Mouse (Mus musculus) G1E (cell line): ENCODE results near the gene Macrod2. TPM values are rescaled to one million over a fixed set of nuclear protein-coding genes. Genes with fewer than 3 reads are reported as not detected.
"Not testable (repeated sequence)": the region's sequence is repeated elsewhere in the genome, so short reads cannot be mapped to it uniquely, and the experiment has no call there.

ENCODE experiments used
- ATAC-seq: 2 replicates; pipeline ENCODE4 v1.8.0; 2016; ENCODE audit warnings: mild to moderate bottlenecking; ENCODE audit not compliant: insufficient number of reproducible peaks, poor library complexity, low FRiP score, severe bottlenecking; ENCODE audit errors: extremely low read depth
- DNase-seq: peaks from one replicate; pipeline ENCODE4 v3.0.0; 2012; ENCODE audit warnings: low spot score
- H3K27me3 ChIP-seq: 2 replicates; pipeline ENCODE4 v1.6.1; 2012; ENCODE audit warnings: mild to moderate bottlenecking, low read length, inconsistent platforms; ENCODE audit not compliant: insufficient read depth
- H3K36me3 ChIP-seq: replicated peaks from 2 replicates; pipeline ENCODE3; 2012; ENCODE audit warnings: mild to moderate bottlenecking, inconsistent platforms
- H3K4me1 ChIP-seq: 2 replicates; pipeline ENCODE4 v1.6.1; 2012; ENCODE audit warnings: low read depth, low read length, inconsistent platforms, mixed read lengths; ENCODE audit not compliant: insufficient read depth
- H3K4me3 ChIP-seq: 2 replicates; pipeline ENCODE4 v1.5.1; 2012; ENCODE audit warnings: low read depth, mild to moderate bottlenecking, inconsistent platforms, low read length, moderate library complexity, mixed read lengths
- H3K9me3 ChIP-seq: replicated peaks from 2 replicates; pipeline ENCODE4 v1.6.1; 2012; ENCODE audit warnings: inconsistent platforms
- CTCF ChIP-seq: IDR thresholded peaks from 2 replicates; pipeline ENCODE4 v1.5.1; 2012; ENCODE audit warnings: low read depth, low read length, inconsistent platforms, mixed read lengths
- GATA1 ChIP-seq: IDR thresholded peaks from 2 replicates; pipeline ENCODE4 v1.6.1; 2012; ENCODE audit warnings: borderline replicate concordance, low read length, inconsistent platforms, mixed read lengths
- GATA2 ChIP-seq: IDR thresholded peaks from 2 replicates; pipeline ENCODE4 v1.6.1; 2012; ENCODE audit warnings: low read depth, low read length, inconsistent platforms, borderline replicate concordance
- POLR2AphosphoS5 ChIP-seq: IDR thresholded peaks from 2 replicates; pipeline ENCODE4 v1.6.1; 2012; ENCODE audit warnings: low read depth, low read length, inconsistent platforms; ENCODE audit not compliant: insufficient replicate concordance
- TAL1 ChIP-seq: conservative IDR thresholded peaks from 2 replicates; pipeline ENCODE4 v1.6.1; 2012; ENCODE audit warnings: low read depth, low read length, inconsistent platforms, mixed read lengths
- polyA plus RNA-seq: library from polyadenylated mRNA; stranded (reverse); fragments of >175 nt; gene quantifications from 2 replicates; pipeline ENCODE4 v1.2.3, GENCODE M21; 2012
- total RNA-seq, 2 experiments: library from RNA; stranded (forward) in 1 of 2; stranded (reverse) in 1 of 2; fragments of 200-1000 nt in 1 of 2; fragments of >200 nt in 1 of 2; fragmentation: Nextera tagmentation in 1 of 2; gene quantifications; 2 replicates each; pipeline ENCODE4 v1.2.3; 2014 to 2017

Gene Macrod2
- total and polyA plus RNA-seq, 3 experiments: 0.38 TPM; not detected in 2

- DNase-seq (no peak), ATAC-seq (no peak)
- Histone ChIP-seq H3K27me3 (no peaks in the 10 kb centered on the region), H3K9me3 (no peaks in the 10 kb centered on the region), H3K4me1 (no peaks in the 10 kb centered on the region), H3K4me3 (no peak overlapping the region), H3K36me3 (no peaks in the 10 kb centered on the region)
- TF ChIP-seq CTCF (no peak), GATA2 (no peak), GATA1 (no peak), TAL1 (no peak), POLR2AphosphoS5 (no peak)
These were observed 322.3 kb downstream of the Macrod2 start for GRCm38 (mm10) chr2:140717407-140717806.

DNA sequence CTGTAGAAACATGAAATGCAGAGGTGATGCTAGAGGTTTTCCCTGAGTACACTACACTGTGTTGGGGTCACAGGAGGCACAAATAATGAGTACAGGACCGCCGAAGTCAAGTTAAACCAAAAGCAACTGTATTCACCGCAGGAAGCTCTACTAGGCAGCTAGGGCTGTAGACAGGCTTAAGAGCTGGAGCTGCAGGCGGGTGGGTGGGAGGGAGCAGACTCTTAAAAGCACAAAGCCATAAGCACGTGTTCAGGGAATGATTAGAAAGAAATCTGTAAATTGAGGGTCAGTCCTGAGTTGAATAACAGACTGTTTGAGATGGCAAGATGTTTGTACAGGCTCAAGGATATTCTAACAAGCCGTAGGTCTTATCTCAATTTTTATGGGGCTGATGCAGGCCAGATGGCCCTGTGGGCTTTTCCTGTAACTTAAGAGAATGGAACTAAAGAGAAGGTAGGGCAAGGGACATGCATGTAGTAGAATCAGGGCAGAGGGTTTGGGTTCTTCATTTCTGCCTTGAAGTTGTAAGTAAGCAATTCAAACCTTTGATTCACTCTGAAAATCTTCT is 337.6 kb downstream of the Macrod2 start:
- Histone ChIP-seq H3K36me3 (no peaks in the 10 kb centered on the region), H3K4me1 (no peaks in the 10 kb centered on the region), H3K4me3 (no peak overlapping the region), H3K27me3 (no peaks in the 10 kb centered on the region), H3K9me3 (no peaks in the 10 kb centered on the region)
- no peak for DNase-seq
- ATAC-seq: no peak
- TF ChIP-seq POLR2AphosphoS5 (no peak), TAL1 (no peak), CTCF (no peak), GATA1 (no peak), GATA2 (no peak)

DNA sequence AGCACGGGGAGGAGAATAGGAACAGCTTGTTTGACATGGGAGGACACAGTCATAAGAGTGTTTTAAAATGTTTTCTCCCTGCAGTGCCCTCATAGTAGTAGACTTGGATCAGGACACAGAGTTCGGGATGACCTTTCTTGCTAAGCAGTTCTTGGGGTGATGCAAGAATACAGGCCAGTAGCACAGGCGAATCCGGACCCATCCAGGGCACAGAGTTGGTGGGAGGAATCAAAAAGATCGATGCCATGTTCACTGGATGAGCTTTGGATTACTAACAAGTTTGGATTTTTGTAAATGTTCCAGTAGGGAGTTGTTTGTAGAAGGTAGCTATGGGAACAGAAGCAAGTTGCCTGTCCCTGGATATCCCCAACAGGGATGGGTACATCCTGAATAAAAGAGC is 345.4 kb downstream of the Macrod2 start:
- DNase-seq (no peak), ATAC-seq (no peak)
- Histone ChIP-seq H3K27me3 (no peaks in the 10 kb centered on the region), H3K36me3 (no peaks in the 10 kb centered on the region), H3K4me3 (no peak overlapping the region), H3K4me1 (no peaks in the 10 kb centered on the region), H3K9me3 (no peaks in the 10 kb centered on the region; the same call in 1 of the 2 replicates)
- TF ChIP-seq CTCF (no peak), TAL1 (no peak), POLR2AphosphoS5 (no peak), GATA2 (no peak), GATA1 (no peak)

DNA sequence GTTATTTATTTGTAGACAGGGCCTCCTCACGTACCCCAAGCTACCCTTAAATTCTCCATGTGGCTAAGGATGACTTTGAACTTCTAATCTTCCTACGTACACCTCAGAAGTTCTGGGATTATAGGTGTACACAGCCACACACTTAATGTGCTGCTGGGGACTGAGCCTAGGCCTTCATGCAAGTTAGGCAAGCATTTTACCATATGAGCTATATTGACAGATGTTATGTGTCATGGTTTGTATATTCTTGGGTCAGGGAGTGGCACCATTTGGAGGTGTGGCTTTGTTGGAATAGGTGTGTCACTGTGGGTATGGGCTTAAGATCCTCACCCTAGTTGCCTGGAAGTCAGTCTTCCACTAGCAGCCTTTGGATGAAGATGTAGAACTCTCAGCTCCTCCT is 347.8 kb downstream of the Macrod2 start:
- H3K4me1 ChIP-seq, ATAC-seq, H3K27me3 ChIP-seq, DNase-seq, H3K36me3 ChIP-seq, H3K9me3 ChIP-seq, H3K4me3 ChIP-seq: not testable (repeated sequence)

DNA sequence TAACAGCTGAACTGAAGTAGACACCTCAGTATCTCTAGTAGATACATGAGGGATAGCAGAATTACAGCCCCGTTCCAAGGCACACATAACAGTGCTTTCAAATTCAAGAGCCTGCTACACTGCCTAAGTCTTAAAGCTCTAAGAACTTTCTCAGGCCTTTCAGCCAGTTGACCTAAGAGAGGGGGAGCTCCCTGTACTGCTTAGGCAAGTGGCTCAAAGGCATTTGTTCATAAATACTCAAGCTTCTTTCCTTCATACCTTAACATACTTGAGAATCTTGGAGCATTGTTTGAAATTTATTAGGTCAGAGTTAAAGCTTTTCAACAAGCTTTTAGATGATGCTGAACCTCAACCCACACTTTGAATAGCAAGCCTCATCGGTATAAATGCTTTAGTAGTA is 363.8 kb downstream of the Macrod2 start:
- ATAC-seq (no peak), DNase-seq (no peak)
- Histone ChIP-seq H3K27me3 (no peaks in the 10 kb centered on the region), H3K36me3 (no peaks in the 10 kb centered on the region), H3K4me3 (no peak overlapping the region), H3K9me3 (no peaks in the 10 kb centered on the region), H3K4me1 (no peaks in the 10 kb centered on the region)
- TF ChIP-seq CTCF (no peak), GATA2 (no peak), GATA1 (no peak), TAL1 (no peak), POLR2AphosphoS5 (no peak)

DNA sequence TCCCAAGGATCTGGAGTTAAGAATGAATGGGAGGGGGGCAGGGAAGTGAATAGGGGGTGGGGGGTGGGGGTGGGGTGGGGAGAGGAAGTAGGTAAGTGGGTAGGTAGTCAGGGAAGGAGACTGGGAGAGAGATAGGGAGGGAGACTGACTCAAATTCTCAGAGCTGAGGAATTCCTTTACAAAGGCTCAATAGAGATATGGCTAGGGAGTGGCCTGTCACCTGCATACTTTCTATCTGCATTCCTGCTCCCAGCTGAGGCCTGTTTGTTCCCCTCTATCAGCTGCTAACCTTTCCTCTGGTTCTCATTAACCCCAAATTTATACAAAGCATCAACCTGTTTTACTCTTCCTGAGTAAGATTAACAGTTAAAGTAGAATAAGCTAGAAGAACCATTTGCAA is 364.6 kb downstream of the Macrod2 start:
- ATAC-seq (no peak), DNase-seq (no peak)
- Histone ChIP-seq H3K4me3 (no peak overlapping the region), H3K9me3 (no peaks in the 10 kb centered on the region), H3K4me1 (no peaks in the 10 kb centered on the region), H3K27me3 (no peaks in the 10 kb centered on the region), H3K36me3 (no peaks in the 10 kb centered on the region)
- TF ChIP-seq GATA1 (no peak), TAL1 (no peak), GATA2 (no peak), POLR2AphosphoS5 (no peak), CTCF (no peak)

GRCm38 (mm10) chr2:140760137-140760536 is 365.0 kb downstream of the Macrod2 start:
- H3K4me1 ChIP-seq: no peaks in the 10 kb centered on the region
- no peak for ATAC-seq
- no peak for DNase-seq
- H3K36me3 ChIP-seq: no peaks in the 10 kb centered on the region
- H3K4me3 ChIP-seq: no peak overlapping the region
- H3K27me3 ChIP-seq: no peaks in the 10 kb centered on the region
- no peak for TF ChIP-seq POLR2AphosphoS5
- TF ChIP-seq GATA1: no peak
- no peak for TF ChIP-seq TAL1
- no peak for TF ChIP-seq CTCF
- TF ChIP-seq GATA2: no peak
- no peaks in the 10 kb centered on the region for H3K9me3 ChIP-seq
